Mouse (Mus musculus) spleen, embryonic (tissue): ENCODE results near the gene Tor1b.
"Not testable (repeated sequence)": the region's sequence is repeated elsewhere in the genome, so short reads cannot be mapped to it uniquely, and the experiment has no call there.

Source experiments
- CTCF ChIA-PET: fragments of 350-600 bp; sonication (Branson Sonifier 250); formaldehyde crosslinking; loops from one replicate; lab custom pipeline; 2022; lab: Charles Lee

Gene Tor1b

GRCm38 (mm10) chr2:30929483-30930045 is 23.2 kb upstream of the Tor1b start, which contains the start of gene Ptges:
Ptges (minus strand) TSS chr2:30929863.
- CTCF ChIA-PET: interaction anchor here (0.7 to 0.9 kb wide), 3 partner anchors 10 to 876 kb away, joined by 5 read pairs; no protein-coding TSS in a partner anchor

DNA sequence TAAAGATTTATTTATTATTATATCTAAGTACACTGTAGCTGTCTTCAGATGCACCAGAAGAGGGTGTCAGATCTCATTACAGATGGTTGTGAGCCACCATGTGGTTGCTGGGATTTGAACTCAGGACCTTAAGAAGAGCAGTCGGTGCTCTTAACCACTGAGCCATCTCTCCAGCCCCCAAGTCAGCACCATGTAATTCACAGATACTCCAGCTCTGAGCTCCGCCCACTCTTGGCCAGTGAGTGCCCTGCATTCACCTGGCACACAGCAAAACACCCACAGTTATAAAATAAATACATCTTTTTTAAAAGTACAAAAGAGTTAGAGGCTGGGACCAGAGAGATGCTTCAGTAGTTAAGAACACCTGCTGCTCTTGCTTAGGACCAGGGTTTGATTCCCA is 21.9 kb upstream of the Tor1b start:
- CTCF ChIA-PET: not testable (repeated sequence)

DNA sequence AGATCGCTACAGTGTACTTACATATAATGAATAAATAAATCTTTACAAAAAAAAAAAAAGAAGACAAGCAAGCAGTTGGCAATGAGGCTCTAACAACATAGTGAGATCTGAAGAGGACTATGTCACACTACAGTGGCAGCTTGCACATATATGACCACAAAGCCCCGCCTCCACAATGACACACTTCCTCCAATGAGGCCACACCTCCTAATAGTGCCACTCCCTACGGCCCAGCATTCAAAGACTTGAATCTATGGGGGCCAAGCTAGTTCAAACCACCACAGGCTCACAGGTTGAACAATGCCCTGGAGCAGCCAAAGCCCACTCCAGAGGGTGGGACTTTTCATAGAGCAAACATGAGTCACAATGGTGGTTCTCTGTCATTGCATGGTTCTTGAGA is 20.8 kb upstream of the Tor1b start:
- CTCF ChIA-PET: no interaction called here

- CTCF ChIA-PET: interaction anchor here (0.5 to 0.7 kb wide), 2 partner anchors 13 to 560 kb away, joined by 3 to 4 read pairs; no protein-coding TSS in a partner anchor
Observed at GRCm38 (mm10) chr2:30933032-30933431, 19.7 kb upstream of the Tor1b start.

DNA sequence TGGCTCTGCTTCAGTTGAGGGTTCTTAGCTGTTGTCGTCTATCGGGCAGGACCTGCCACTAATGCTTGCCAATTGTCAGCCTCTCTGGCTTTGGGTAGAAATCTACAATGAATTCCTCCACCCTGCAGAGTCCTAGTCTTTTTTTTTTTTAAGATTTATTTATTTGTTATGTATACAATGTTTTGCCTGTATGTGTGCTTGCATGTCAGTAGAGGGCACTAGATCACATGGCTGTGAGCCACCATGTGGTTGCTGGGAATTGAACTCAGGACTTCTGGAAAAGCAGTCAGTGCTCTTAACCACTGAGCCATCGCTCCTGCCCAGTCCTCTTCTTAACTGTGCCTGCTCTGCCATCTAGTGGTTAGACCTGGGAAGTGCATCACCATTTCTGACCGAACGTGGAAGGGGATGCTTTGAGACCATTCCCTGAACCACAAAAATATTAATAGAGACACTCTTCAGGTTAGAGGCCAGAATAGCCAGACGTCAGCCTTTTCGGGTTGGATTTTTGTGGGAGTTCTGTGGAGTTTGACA is 18.8 kb upstream of the Tor1b start:
- CTCF ChIA-PET: interaction anchor here (0.7 to 0.8 kb wide), 2 partner anchors 20 to 87 kb away, joined by 3 read pairs; no protein-coding TSS in a partner anchor

- CTCF ChIA-PET: no interaction called here
Observed at GRCm38 (mm10) chr2:30936808-30937207, 16.0 kb upstream of the Tor1b start.

GRCm38 (mm10) chr2:30937731-30938130 is 15.0 kb upstream of the Tor1b start:
- CTCF ChIA-PET: no interaction called here

DNA sequence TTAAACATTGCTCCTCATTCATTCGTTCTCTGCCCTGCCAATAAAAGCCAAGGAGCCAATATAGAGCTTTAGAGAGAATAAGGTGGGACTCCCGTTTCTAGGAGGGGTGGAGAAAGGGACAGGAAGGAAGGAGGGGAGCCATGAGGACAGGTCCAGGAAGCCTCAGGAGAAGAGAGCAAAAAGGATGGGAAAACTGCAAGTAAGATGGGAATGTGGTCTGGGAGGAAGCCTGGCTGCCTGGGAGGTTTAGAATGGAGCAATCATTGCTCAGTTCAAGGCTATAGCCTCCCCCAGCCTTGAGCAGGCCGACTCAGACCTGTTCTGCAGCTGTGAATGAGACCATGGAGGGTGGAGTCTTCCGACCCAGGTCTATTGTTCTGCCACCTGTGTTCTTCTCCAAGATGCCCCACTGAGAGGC is 14.2 kb upstream of the Tor1b start:
- CTCF ChIA-PET: no interaction called here

DNA sequence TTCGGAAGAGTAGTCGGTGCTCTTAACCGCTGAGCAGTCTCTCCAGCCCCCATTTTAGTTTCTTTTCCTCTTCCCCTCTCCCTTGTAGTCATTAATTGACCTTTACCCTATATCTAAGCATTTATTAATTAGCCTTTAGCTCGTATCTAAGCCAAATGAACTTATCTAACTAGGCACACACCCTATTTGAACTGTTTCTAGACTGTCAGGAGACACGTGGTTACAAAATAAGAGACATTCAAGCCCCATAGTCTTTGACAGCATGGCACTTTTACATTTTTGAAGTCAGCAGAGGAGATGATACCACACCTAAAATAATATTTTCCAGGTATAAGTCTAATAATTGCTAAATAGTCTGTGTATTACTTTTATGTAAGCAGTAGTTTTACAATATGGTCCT is 11.2 kb upstream of the Tor1b start:
- CTCF ChIA-PET: interaction anchor here (1.2 kb wide), 1 partner anchor 15 kb away, joined by 4 read pairs; no protein-coding TSS in a partner anchor

DNA sequence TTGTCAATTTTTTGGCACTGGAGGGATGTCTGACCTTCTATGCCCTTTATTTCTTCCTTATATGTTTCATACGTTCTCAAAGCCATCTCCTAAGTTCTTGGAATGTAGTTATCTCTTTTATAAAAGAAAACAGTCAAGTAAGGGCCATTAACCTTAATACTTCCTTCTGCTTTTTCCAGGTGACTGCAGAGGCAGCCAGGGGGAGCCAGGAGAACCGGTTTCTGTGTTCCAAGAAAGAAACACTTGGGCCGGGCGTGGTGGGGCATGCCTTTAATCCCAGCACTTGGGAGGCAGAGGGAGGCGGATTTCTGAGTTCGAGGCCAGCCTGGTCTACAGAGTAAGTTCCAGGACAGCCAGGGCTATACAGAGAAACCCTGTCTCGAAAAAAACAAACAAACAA is 10.6 kb upstream of the Tor1b start:
- CTCF ChIA-PET: not testable (repeated sequence)

- CTCF ChIA-PET: interaction anchor here (1.5 kb wide), 1 partner anchor 13 kb away, joined by 5 read pairs; the partner anchor contains the start of gene Ptges
Observed at GRCm38 (mm10) chr2:30942603-30943011, 10.2 kb upstream of the Tor1b start.

- CTCF ChIA-PET: interaction anchor here (0.6 to 0.7 kb wide), 2 partner anchors 227 to 902 kb away, joined by 4 to 8 read pairs; no protein-coding TSS in a partner anchor
Observed at GRCm38 (mm10) chr2:30952457-30952823, 319 bp upstream of the Tor1b start.

DNA sequence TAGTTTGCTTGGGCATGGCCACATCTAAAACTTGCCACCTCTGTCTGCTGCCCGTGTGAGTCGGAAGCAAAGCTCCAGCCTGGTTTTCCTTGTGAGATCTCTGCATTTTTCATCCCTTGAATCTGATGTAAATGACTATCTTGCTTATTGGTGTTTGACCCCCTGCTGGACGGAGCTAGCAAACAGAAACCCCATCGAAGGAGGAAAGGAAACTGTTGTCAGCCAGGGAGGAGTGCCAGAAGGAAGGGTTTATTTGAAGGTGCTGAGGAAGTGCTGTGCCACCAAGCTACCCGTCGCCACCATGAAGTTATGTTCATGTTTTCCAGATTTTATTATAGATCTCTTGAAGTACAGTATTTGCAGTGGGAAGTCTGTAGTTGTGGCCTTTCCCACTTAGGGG is 2.0 kb downstream of the Tor1b start:
- CTCF ChIA-PET: no interaction called here

- CTCF ChIA-PET: interaction anchor here (0.6 kb wide), 1 partner anchor 83 kb away, joined by 5 read pairs; no protein-coding TSS in a partner anchor
Observed at GRCm38 (mm10) chr2:30957511-30957910, 4.8 kb downstream of the Tor1b start.

GRCm38 (mm10) chr2:30958726-30959125 is 6.0 kb downstream of the Tor1b start:
- CTCF ChIA-PET: no interaction called here

- CTCF ChIA-PET: no interaction called here
Observed at GRCm38 (mm10) chr2:30959856-30960255, 7.1 kb downstream of the Tor1b start.

GRCm38 (mm10) chr2:30962570-30963254 is 10.0 kb downstream of the Tor1b start:
- CTCF ChIA-PET: interaction anchor here (0.6 kb wide), 1 partner anchor 408 kb away, joined by 4 read pairs; no protein-coding TSS in a partner anchor

GRCm38 (mm10) chr2:30965627-30966026 is 12.9 kb downstream of the Tor1b start:
- CTCF ChIA-PET: interaction anchor here (0.6 kb wide), 1 partner anchor 259 kb away, joined by 3 read pairs; no protein-coding TSS in a partner anchor

GRCm38 (mm10) chr2:30966826-30967225 is 14.1 kb downstream of the Tor1b start:
- CTCF ChIA-PET: interaction anchor here (0.7 kb wide), 1 partner anchor 362 kb away, joined by 4 read pairs; no protein-coding TSS in a partner anchor

- CTCF ChIA-PET: interaction anchor here (0.7 kb wide), 1 partner anchor 363 kb away, joined by 4 read pairs; no protein-coding TSS in a partner anchor
Observed at GRCm38 (mm10) chr2:30967352-30968327, 14.9 kb downstream of the Tor1b start, which contains the start of gene Tor1a. Tor1a (minus strand) TSS chr2:30967933.
